Mouse (Mus musculus) heart, embryonic 16.5 days (tissue): Measurements from ENCODE around the gene Bend5. TPM values are rescaled to one million over a fixed set of nuclear protein-coding genes. Genes with fewer than 3 reads are reported as not detected.

Experiments
- ATAC-seq: fragments of 200-750 bp; cut with Nextera tagmentation; replicated peaks from 2 replicates; pipeline ENCODE4 v1.8.0; 2017; ENCODE audit warnings: moderate number of reproducible peaks; ENCODE audit not compliant: insufficient read depth, low FRiP score; ENCODE audit errors: extremely low read depth
- H3K27ac ChIP-seq: fragments of 300-500 bp; sonication (generic); 2 replicates; pipeline ENCODE4 v1.5.1; 2014; ENCODE audit warnings: mild to moderate bottlenecking, low read length, control low read depth, moderate library complexity
- H3K27me3 ChIP-seq: fragments of 300-500 bp; sonication (generic); 2 replicates; pipeline ENCODE4 v1.6.1; 2014; ENCODE audit warnings: low read length, mixed read lengths; ENCODE audit not compliant: control insufficient read depth, insufficient read depth
- H3K36me3 ChIP-seq: fragments of 300-500 bp; sonication (generic); 2 replicates; pipeline ENCODE4 v1.6.1; 2014; ENCODE audit not compliant: control insufficient read depth, insufficient read depth
- H3K4me1 ChIP-seq: fragments of 300-500 bp; sonication (generic); 2 replicates; pipeline ENCODE4 v1.6.1; 2014; ENCODE audit warnings: low read length, mixed read lengths; ENCODE audit not compliant: control insufficient read depth, insufficient read depth
- H3K4me2 ChIP-seq: fragments of 300-500 bp; sonication (generic); 2 replicates; pipeline ENCODE4 v1.6.1; 2014; ENCODE audit warnings: low read depth, mild to moderate bottlenecking, control low read depth, low read length
- H3K4me3 ChIP-seq: fragments of 300-500 bp; sonication (generic); 2 replicates; pipeline ENCODE4 v1.5.1; 2014; ENCODE audit warnings: mild to moderate bottlenecking, control low read depth, low read length
- H3K9ac ChIP-seq: fragments of 300-500 bp; sonication (generic); 2 replicates; pipeline ENCODE4 v1.6.1; 2014; ENCODE audit warnings: low read length, control low read depth
- H3K9me3 ChIP-seq: fragments of 300-500 bp; sonication (generic); replicated peaks from 2 replicates; pipeline ENCODE4 v1.6.1; 2016; ENCODE audit warnings: low read length; ENCODE audit not compliant: control insufficient read depth
- WGBS: fragments of 180-500 bp; shearing (Covaris S2); extraction: QIAGEN DNeasy Blood & Tissue Kit; methylation state at CpG from one replicate; pipeline ENCODE4 v1.1.7; 2014; 5-methylcytosine and 5-hydroxymethylcytosine counted together
- polyA plus RNA-seq: library from polyadenylated mRNA; unstranded; fragments of >200 nt; fragmentation: Nextera tagmentation; extraction: Ambion mirVana; gene quantifications from 2 replicates; pipeline ENCODE4 v1.2.1, GENCODE M21; 2015

Bend5 gene
- polyA plus RNA-seq, 1 experiment from 2014 or later: 18.0 TPM

- no peak overlapping the region for H3K9ac ChIP-seq
- no peak overlapping the region for H3K27ac ChIP-seq
- no peak overlapping the region for H3K4me2 ChIP-seq
- no peak for ATAC-seq
- H3K27me3 ChIP-seq: no peaks in the 10 kb centered on the region; the same call in 1 of the 2 replicates
- no peaks in the 10 kb centered on the region for H3K36me3 ChIP-seq
- H3K4me3 ChIP-seq: no peak overlapping the region
- no peaks in the 10 kb centered on the region for H3K4me1 ChIP-seq
- WGBS: 57% methylated on average over 5 of the region's 5 CpGs
- no peaks in the 10 kb centered on the region for H3K9me3 ChIP-seq
Observed at GRCm38 (mm10) chr4:111485189-111485588, 70.4 kb downstream of the Bend5 start.

- H3K4me3 ChIP-seq: no peak overlapping the region
- H3K9ac ChIP-seq: no peak overlapping the region
- no peak overlapping the region for H3K27ac ChIP-seq
- H3K36me3 ChIP-seq: no peaks in the 10 kb centered on the region
- H3K4me2 ChIP-seq: no peak overlapping the region
- ATAC-seq: no peak
- no peaks in the 10 kb centered on the region; the same call in 1 of the 2 replicates for H3K27me3 ChIP-seq
- H3K4me1 ChIP-seq: no peaks in the 10 kb centered on the region
- WGBS: 67% methylated on average over 5 of the region's 5 CpGs
- no peaks in the 10 kb centered on the region for H3K9me3 ChIP-seq
Observed at GRCm38 (mm10) chr4:111486187-111486586, 71.4 kb downstream of the Bend5 start.

GRCm38 (mm10) chr4:111487233-111487843 lies 72.5 kb downstream of the Bend5 start:
- ATAC-seq: no peak
- H3K27me3 ChIP-seq: no peaks in the 10 kb centered on the region
- 71% methylated on average over 4 of the region's 4 CpGs for WGBS

GRCm38 (mm10) chr4:111493750-111494404 lies 79.1 kb downstream of the Bend5 start:
- H3K36me3 ChIP-seq: no peaks in the 10 kb centered on the region
- ATAC-seq: no peak
- H3K9me3 ChIP-seq: no peaks in the 10 kb centered on the region
- 56% methylated on average over 5 of the region's 5 CpGs for WGBS
- no peak overlapping the region for H3K4me2 ChIP-seq
- H3K27ac ChIP-seq: no peak overlapping the region
- H3K27me3 ChIP-seq: no peaks in the 10 kb centered on the region
- no peak overlapping the region for H3K4me3 ChIP-seq
- no peaks in the 10 kb centered on the region for H3K4me1 ChIP-seq
- H3K9ac ChIP-seq: no peak overlapping the region

More at GRCm38 (mm10) chr4:111487233-111487843, 72.5 kb downstream of the Bend5 start:
- H3K27ac ChIP-seq: no peak overlapping the region
- no peak overlapping the region for H3K4me2 ChIP-seq
- no peaks in the 10 kb centered on the region for H3K9me3 ChIP-seq
- H3K4me1 ChIP-seq: no peaks in the 10 kb centered on the region
- H3K4me3 ChIP-seq: no peak overlapping the region
- H3K36me3 ChIP-seq: no peaks in the 10 kb centered on the region
- no peak overlapping the region for H3K9ac ChIP-seq

GRCm38 (mm10) chr4:111495949-111496348 lies 81.1 kb downstream of the Bend5 start:
- Histone ChIP-seq H3K9me3 (no peaks in the 10 kb centered on the region), H3K4me1 (no peaks in the 10 kb centered on the region), H3K27ac (no peak overlapping the region), H3K36me3 (no peaks in the 10 kb centered on the region), H3K4me2 (no peak overlapping the region), H3K9ac (no peak overlapping the region), H3K4me3 (no peak overlapping the region), H3K27me3 (no peaks in the 10 kb centered on the region)
- 3% methylated on average over 2 of the region's 2 CpGs for WGBS
- ATAC-seq: no peak

- H3K27ac ChIP-seq: no peak overlapping the region
- H3K9me3 ChIP-seq: no peaks in the 10 kb centered on the region
- H3K9ac ChIP-seq: no peak overlapping the region
- no peaks in the 10 kb centered on the region for H3K36me3 ChIP-seq
- no peak overlapping the region for H3K4me2 ChIP-seq
- no peak for ATAC-seq
- no peaks in the 10 kb centered on the region for H3K4me1 ChIP-seq
- WGBS: 53% methylated on average over 3 of the region's 3 CpGs
- H3K4me3 ChIP-seq: no peak overlapping the region
- H3K27me3 ChIP-seq: no peaks in the 10 kb centered on the region
Observed at GRCm38 (mm10) chr4:111498751-111499150, 83.9 kb downstream of the Bend5 start.

GRCm38 (mm10) chr4:111501441-111501840 lies 86.6 kb downstream of the Bend5 start:
- Histone ChIP-seq H3K27ac (no peak overlapping the region), H3K27me3 (no peaks in the 10 kb centered on the region), H3K36me3 (no peaks in the 10 kb centered on the region), H3K9ac (no peak overlapping the region), H3K4me3 (no peak overlapping the region), H3K4me1 (no peaks in the 10 kb centered on the region), H3K4me2 (no peak overlapping the region), H3K9me3 (no peaks in the 10 kb centered on the region)
- 92% methylated on average over 1 of the region's 1 CpGs for WGBS
- no peak for ATAC-seq

- H3K36me3 ChIP-seq: no peaks in the 10 kb centered on the region
- H3K27ac ChIP-seq: no peak overlapping the region
- H3K9ac ChIP-seq: no peak overlapping the region
- 49% methylated on average over 5 of the region's 5 CpGs for WGBS
- ATAC-seq: no peak
- H3K4me2 ChIP-seq: no peak overlapping the region
- no peaks in the 10 kb centered on the region; the same call in 1 of the 2 replicates for H3K27me3 ChIP-seq
- H3K9me3 ChIP-seq: no peaks in the 10 kb centered on the region
- no peak overlapping the region for H3K4me3 ChIP-seq
- no peaks in the 10 kb centered on the region for H3K4me1 ChIP-seq
Observed at GRCm38 (mm10) chr4:111502965-111503727, 88.3 kb downstream of the Bend5 start.

GRCm38 (mm10) chr4:111504952-111505351 lies 90.1 kb downstream of the Bend5 start:
- no peak overlapping the region for H3K9ac ChIP-seq
- H3K4me3 ChIP-seq: no peak overlapping the region
- H3K9me3 ChIP-seq: no peaks in the 10 kb centered on the region
- H3K27me3 ChIP-seq: no peaks in the 10 kb centered on the region; the same call in 1 of the 2 replicates
- 81% methylated on average over 2 of the region's 2 CpGs for WGBS
- H3K27ac ChIP-seq: no peak overlapping the region
- no peaks in the 10 kb centered on the region for H3K36me3 ChIP-seq
- H3K4me1 ChIP-seq: no peaks in the 10 kb centered on the region
- ATAC-seq: no peak
- H3K4me2 ChIP-seq: no peak overlapping the region
